Mouse (Mus musculus): ENCODE results near the gene Sox21.

Gene Sox21

GRCm38 (mm10) chr14:118225911-118226310 is 10.9 kb downstream of the Sox21 start:
- DNase-seq (ENCODE audit: low read depth, low spot score) = peak; percentile 72

GRCm38 (mm10) chr14:118225061-118225743 is 11.6 kb downstream of the Sox21 start:
- no peak for DNase-seq (ENCODE audit: low read depth, low spot score)

DNA sequence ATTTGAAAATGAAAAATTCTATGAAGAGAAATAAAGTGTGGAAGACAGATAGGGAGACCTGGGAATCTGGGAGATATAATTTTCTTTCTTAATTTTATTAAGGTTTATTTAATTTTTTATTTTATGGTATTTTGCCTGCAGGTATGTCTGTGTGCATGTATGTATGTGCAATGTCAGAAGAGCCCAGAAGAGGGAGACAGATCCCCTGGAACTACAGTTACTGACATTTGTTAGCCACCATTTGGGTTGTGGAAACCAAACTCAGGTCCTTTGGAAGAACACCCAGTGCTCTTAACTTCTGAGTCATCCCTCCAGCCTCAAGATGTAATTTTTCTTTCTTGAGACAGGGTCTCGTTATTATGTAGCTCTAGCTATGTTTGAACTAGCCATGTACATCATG is 15.9 kb downstream of the Sox21 start:
- peak; percentile 56 for DNase-seq (ENCODE audit: low read depth, low spot score)

- no peak for DNase-seq (ENCODE audit: low read depth, low spot score)
Measured at GRCm38 (mm10) chr14:118216826-118217225, 20.0 kb downstream of the Sox21 start.

GRCm38 (mm10) chr14:118212188-118212804 is 24.5 kb downstream of the Sox21 start:
- no peak for DNase-seq (ENCODE audit: low read depth, low spot score)

DNA sequence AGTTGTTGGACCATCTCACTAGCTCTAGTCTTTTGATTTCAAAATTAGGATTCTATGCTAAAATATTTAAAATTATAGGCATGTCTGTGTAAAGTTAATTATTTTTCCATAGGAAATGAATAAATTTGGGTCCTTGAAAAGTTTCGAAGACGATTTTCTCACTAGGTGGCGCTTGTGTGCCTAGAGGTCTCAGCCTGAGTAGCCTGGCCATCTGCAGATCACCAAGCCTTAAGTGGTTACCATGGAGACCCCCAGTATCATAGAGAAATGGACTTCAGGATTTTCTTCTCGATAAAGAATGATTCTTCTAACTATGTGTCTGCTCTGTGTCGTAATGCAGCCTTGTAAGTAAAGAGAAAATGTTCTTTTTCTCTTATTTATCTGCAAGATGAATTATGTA is 27.2 kb downstream of the Sox21 start:
- no peak for DNase-seq (ENCODE audit: low read depth, low spot score)

- DNase-seq (ENCODE audit: low read depth, low spot score) = peak; percentile 73
Measured at GRCm38 (mm10) chr14:118207347-118207746, 29.5 kb downstream of the Sox21 start.

- peak; percentile 71 for DNase-seq (ENCODE audit: low read depth, low spot score)
Measured at GRCm38 (mm10) chr14:118203031-118203430, 33.8 kb downstream of the Sox21 start.

GRCm38 (mm10) chr14:118202006-118202405 is 34.8 kb downstream of the Sox21 start:
- DNase-seq (ENCODE audit: low read depth, low spot score) = peak; percentile 55

DNA sequence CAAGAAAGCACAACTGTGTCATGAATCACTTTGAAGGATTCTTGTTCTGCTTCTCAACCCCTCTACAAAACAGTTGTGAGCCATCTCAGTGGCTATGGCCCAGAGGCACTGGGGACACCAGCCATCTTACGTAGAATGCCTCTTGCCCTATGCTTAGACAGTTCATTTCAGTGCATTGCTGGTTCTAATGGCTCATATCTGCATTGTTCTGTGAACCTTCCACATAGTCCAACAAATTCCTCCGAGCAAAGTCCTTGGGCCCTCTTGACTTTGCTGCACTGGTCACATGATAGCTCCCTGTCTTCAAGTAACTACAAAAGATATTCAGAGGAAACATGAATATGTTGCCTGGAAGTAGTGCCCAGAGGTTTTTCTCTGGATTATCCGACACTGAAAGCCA is 36.1 kb downstream of the Sox21 start:
- no peak for DNase-seq (ENCODE audit: low read depth, low spot score)

GRCm38 (mm10) chr14:118197063-118197462 is 39.8 kb downstream of the Sox21 start:
- no peak for DNase-seq (ENCODE audit: low read depth, low spot score)

DNA sequence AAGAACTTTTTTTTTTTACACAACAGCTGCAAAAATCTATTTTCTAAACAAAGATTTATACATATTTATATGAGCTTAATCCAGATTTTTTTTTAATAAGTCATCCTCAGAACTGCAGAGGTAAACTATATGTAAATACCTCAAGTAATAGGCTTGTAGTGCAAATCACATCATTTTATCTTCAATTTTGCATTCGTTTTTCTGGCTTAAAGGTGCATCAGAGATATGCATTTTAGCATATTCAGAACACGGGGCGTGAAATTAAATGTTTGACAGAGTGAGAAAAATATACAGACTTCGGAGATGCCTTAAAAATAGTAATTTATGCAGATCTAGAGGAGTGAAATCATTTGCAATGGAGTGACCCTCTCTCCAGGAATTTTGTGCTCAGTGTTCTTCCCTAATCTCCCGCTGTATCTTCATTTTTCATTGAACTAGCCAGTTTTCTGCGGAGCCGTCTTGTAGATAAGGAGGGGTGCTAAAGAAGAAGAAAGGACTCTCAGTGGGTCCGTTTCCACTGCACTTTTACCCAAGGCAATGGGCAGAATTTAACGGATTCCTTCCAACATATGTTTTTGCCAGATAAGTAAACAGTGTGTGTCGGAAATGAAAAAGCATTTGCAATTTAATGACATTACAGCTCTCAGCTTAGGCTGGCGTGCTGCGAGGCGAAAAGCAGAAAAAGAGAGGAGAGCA is 42.5 kb downstream of the Sox21 start:
- DNase-seq (ENCODE audit: low read depth, low spot score) = no peak

DNA sequence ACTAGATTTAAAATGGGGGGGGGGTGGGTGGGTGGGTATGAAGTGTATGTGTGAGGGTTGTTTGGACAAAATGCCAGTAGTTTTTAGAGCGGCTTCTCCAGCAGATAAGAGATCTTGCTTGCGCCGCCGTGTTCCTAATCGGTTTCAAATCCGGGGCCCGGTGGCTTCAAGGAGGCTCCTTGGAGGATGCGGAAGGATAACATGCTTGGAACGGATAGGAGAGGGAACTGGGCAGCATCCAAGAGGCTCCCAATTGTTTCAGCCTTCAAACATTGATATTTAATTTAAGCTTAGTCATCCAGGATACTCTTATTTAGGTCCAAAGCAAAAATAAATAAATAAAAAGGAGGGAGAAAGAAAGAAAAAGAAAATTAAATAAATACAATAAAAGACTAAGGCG is 43.2 kb downstream of the Sox21 start:
- no peak for DNase-seq (ENCODE audit: low read depth, low spot score)

DNA sequence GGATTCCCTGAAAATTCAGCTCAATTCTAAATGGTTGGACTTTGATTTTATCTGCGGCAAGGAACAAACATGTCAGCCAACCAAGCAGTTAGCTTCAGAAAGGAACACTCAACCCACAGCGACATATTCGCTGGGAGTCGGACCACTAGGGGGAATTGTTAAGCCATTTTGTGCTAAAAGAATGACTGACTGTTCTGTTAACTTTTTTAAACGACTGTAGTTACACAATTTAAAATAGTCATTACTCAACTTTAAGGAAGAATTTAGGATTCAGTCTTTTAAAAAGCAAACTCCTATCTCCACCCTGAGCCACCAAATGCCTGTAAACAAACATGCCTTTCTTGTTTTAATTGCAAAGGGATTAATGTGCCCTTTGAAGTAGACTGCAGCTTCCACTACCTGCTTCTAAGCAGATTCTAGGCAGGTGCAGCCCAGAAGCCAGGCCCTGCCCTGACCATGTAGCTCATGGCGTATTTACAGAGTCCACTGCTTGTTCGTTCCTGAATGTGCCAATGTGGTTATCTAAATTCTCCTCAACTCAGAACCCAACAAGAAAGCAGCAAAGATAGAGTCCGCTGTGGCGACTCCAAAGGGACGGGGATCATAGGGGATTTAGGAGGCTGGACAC is 43.7 kb downstream of the Sox21 start:
- peak; percentile 12 for DNase-seq (ENCODE audit: low read depth, low spot score)

DNA sequence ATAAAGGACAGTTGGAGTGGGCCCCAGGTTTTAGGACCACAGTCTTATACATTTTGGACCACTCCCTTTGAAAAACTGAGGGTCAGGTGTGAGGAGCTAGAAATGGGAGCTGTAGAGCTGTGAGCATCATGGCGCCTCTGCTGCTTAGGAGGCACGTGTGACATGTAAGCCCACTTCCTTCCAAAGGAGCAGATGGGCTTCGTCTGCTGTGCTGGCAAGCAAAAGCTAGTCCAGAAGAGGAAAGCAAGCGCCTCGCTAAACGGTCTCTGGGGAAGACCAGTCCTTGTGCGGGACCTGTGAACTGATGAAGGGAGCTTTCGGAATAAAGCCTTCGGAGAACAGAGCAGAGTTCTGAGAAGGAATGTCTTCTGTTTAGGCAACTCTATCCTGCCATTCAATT is 45.4 kb downstream of the Sox21 start:
- no peak for DNase-seq (ENCODE audit: low read depth, low spot score)
